Mouse (Mus musculus): ENCODE measurements around the gene Zfp511. TPM values are rescaled to one million over a fixed set of nuclear protein-coding genes. Genes with fewer than 3 reads are reported as not detected.
A peak's percentile ranks its signal among the peaks of the same experiment; 100 is the strongest.

Gene Zfp511
- polyA plus RNA-seq, 1 experiment from 2014 or later: 57.2 TPM

GRCm38 (mm10) chr7:140054124-140054523 is 17.9 kb downstream of the Zfp511 start:
- no peak overlapping the region for H3K27ac ChIP-seq (replicated peaks)
- H3K36me3 ChIP-seq: no peaks in the 10 kb centered on the region
- WGBS: 80% methylated on average over 4 of the region's 4 CpGs
- no peaks in the 10 kb centered on the region for H3K9me3 ChIP-seq (replicated peaks)
- ATAC-seq (ENCODE audit: low FRiP score): no peak
- H3K4me3 ChIP-seq (replicated peaks): no peak overlapping the region
- peaks cover 27% of the 10 kb centered on the region for H3K4me1 ChIP-seq
- no peak overlapping the region for H3K4me2 ChIP-seq
- peaks cover 29% of the 10 kb centered on the region for H3K27me3 ChIP-seq (replicated peaks)
- H3K9ac ChIP-seq (replicated peaks): no peak overlapping the region

- ATAC-seq (ENCODE audit: low FRiP score): peak; percentile 65
- no peaks in the 10 kb centered on the region for H3K9me3 ChIP-seq (replicated peaks)
- peak overlapping the region; percentile 80 for H3K4me2 ChIP-seq
- WGBS: 2% methylated on average over 51 of the region's 53 CpGs
- 0 out of 2 replicates have a peak, but pooled peaks cover 5% of the 10 kb centered on the region for H3K27me3 ChIP-seq (replicated peaks)
- no peaks in the 10 kb centered on the region for H3K36me3 ChIP-seq
- H3K4me3 ChIP-seq (replicated peaks): peak overlapping the region; percentile 49
- peak overlapping the region; percentile 71 for H3K9ac ChIP-seq (replicated peaks)
- peaks cover 45% of the 10 kb centered on the region for H3K4me1 ChIP-seq
- H3K27ac ChIP-seq (replicated peaks): peak overlapping the region; percentile 82
These were observed 21.5 kb downstream of the Zfp511 start for GRCm38 (mm10) chr7:140057413-140058407.

GRCm38 (mm10) chr7:140058528-140058927 is 22.3 kb downstream of the Zfp511 start:
- 0 out of 2 replicates have a peak, but pooled peaks cover 5% of the 10 kb centered on the region for H3K27me3 ChIP-seq (replicated peaks)
- 6% methylated on average over 7 of the region's 7 CpGs for WGBS
- no peaks in the 10 kb centered on the region for H3K36me3 ChIP-seq
- H3K4me1 ChIP-seq: peaks cover 45% of the 10 kb centered on the region
- H3K4me2 ChIP-seq: peak overlapping the region; percentile 80
- H3K4me3 ChIP-seq (replicated peaks): peak overlapping the region; percentile 49
- H3K9me3 ChIP-seq (replicated peaks): no peaks in the 10 kb centered on the region
- 0 out of 2 replicates have a peak, but pooled peaks have one; percentile 1 for ATAC-seq (ENCODE audit: low FRiP score)
- peak overlapping the region; percentile 71 for H3K9ac ChIP-seq (replicated peaks)
- H3K27ac ChIP-seq (replicated peaks): peak overlapping the region; percentile 82

- Histone ChIP-seq H3K4me2 (no peak overlapping the region), H3K4me1 (peaks cover 45% of the 10 kb centered on the region), H3K36me3 (no peaks in the 10 kb centered on the region), H3K27me3 (replicated peaks) (peaks cover 11% of the 10 kb centered on the region; the same call in 1 of the 2 replicates), H3K27ac (replicated peaks) (no peak overlapping the region), H3K4me3 (replicated peaks) (no peak overlapping the region), H3K9ac (replicated peaks) (no peak overlapping the region), H3K9me3 (replicated peaks) (no peaks in the 10 kb centered on the region)
- no peak for ATAC-seq (ENCODE audit: low FRiP score)
- WGBS: 30% methylated on average over 4 of the region's 4 CpGs
These were observed 23.4 kb downstream of the Zfp511 start for GRCm38 (mm10) chr7:140059601-140060000.

- WGBS: 1% methylated on average over 47 of the region's 47 CpGs
- peak overlapping the region; percentile 45 for H3K27ac ChIP-seq (replicated peaks)
- peak overlapping the region; percentile 88 for H3K4me2 ChIP-seq
- H3K4me3 ChIP-seq (replicated peaks): peak overlapping the region; percentile 39
- peak; percentile 28 for ATAC-seq (ENCODE audit: low FRiP score)
- peaks cover 11% of the 10 kb centered on the region; the same call in 1 of the 2 replicates for H3K27me3 ChIP-seq (replicated peaks)
- H3K9ac ChIP-seq (replicated peaks): peak overlapping the region; percentile 51
- no peaks in the 10 kb centered on the region for H3K9me3 ChIP-seq (replicated peaks)
- peaks cover 45% of the 10 kb centered on the region for H3K4me1 ChIP-seq
- no peaks in the 10 kb centered on the region for H3K36me3 ChIP-seq
These were observed 25.0 kb downstream of the Zfp511 start for GRCm38 (mm10) chr7:140060936-140061831.

- Histone ChIP-seq H3K9me3 (replicated peaks) (no peaks in the 10 kb centered on the region), H3K27me3 (replicated peaks) (peaks cover 11% of the 10 kb centered on the region; the same call in 1 of the 2 replicates), H3K27ac (replicated peaks) (peak overlapping the region; percentile 45; the same call in 1 of the 2 replicates), H3K9ac (replicated peaks) (peak overlapping the region; percentile 51), H3K36me3 (no peaks in the 10 kb centered on the region), H3K4me2 (peak overlapping the region; percentile 88), H3K4me1 (peaks cover 45% of the 10 kb centered on the region), H3K4me3 (replicated peaks) (peak overlapping the region; percentile 39)
- WGBS: 1% methylated on average over 6 of the region's 6 CpGs
- no peak for ATAC-seq (ENCODE audit: low FRiP score)
These were observed 25.6 kb downstream of the Zfp511 start for GRCm38 (mm10) chr7:140061832-140062130.

GRCm38 (mm10) chr7:140062307-140062706 is 26.1 kb downstream of the Zfp511 start:
- no peaks in the 10 kb centered on the region for H3K9me3 ChIP-seq (replicated peaks)
- H3K4me1 ChIP-seq: peaks cover 42% of the 10 kb centered on the region
- H3K4me3 ChIP-seq (replicated peaks): no peak overlapping the region
- no peak overlapping the region for H3K27ac ChIP-seq (replicated peaks)
- no peak overlapping the region for H3K4me2 ChIP-seq
- H3K27me3 ChIP-seq (replicated peaks): peaks cover 11% of the 10 kb centered on the region; the same call in 1 of the 2 replicates
- H3K9ac ChIP-seq (replicated peaks): no peak overlapping the region
- WGBS: 5% methylated on average over 11 of the region's 11 CpGs
- no peak for ATAC-seq (ENCODE audit: low FRiP score)
- H3K36me3 ChIP-seq: no peaks in the 10 kb centered on the region

- Histone ChIP-seq H3K9me3 (replicated peaks) (no peaks in the 10 kb centered on the region), H3K4me2 (no peak overlapping the region), H3K4me1 (peaks cover 35% of the 10 kb centered on the region), H3K9ac (replicated peaks) (no peak overlapping the region), H3K4me3 (replicated peaks) (no peak overlapping the region), H3K27me3 (replicated peaks) (peaks cover 11% of the 10 kb centered on the region; the same call in 1 of the 2 replicates), H3K36me3 (no peaks in the 10 kb centered on the region), H3K27ac (replicated peaks) (no peak overlapping the region)
- WGBS: 21% methylated on average over 7 of the region's 7 CpGs
- no peak for ATAC-seq (ENCODE audit: low FRiP score)
These were observed 26.9 kb downstream of the Zfp511 start for GRCm38 (mm10) chr7:140063092-140063491.

- Histone ChIP-seq H3K27ac (replicated peaks) (no peak overlapping the region), H3K27me3 (replicated peaks) (peaks cover 14% of the 10 kb centered on the region; the same call in 1 of the 2 replicates), H3K4me1 (no peaks in the 10 kb centered on the region), H3K36me3 (peaks cover 34% of the 10 kb centered on the region), H3K4me2 (no peak overlapping the region), H3K9me3 (replicated peaks) (no peaks in the 10 kb centered on the region), H3K9ac (replicated peaks) (no peak overlapping the region), H3K4me3 (replicated peaks) (no peak overlapping the region)
- no peak for ATAC-seq (ENCODE audit: low FRiP score)
- 75% methylated on average over 6 of the region's 6 CpGs for WGBS
These were observed 31.2 kb downstream of the Zfp511 start for GRCm38 (mm10) chr7:140067397-140067796.

GRCm38 (mm10) chr7:140070042-140070711 is 34.0 kb downstream of the Zfp511 start:
- ATAC-seq (ENCODE audit: low FRiP score): no peak
- H3K4me1 ChIP-seq: no peaks in the 10 kb centered on the region
- H3K27ac ChIP-seq (replicated peaks): no peak overlapping the region
- H3K36me3 ChIP-seq: peaks cover 50% of the 10 kb centered on the region
- peaks cover 17% of the 10 kb centered on the region; the same call in 1 of the 2 replicates for H3K27me3 ChIP-seq (replicated peaks)
- H3K9me3 ChIP-seq (replicated peaks): no peaks in the 10 kb centered on the region
- peak overlapping the region; percentile 23; the same call in 1 of the 2 replicates for H3K9ac ChIP-seq (replicated peaks)
- 39% methylated on average over 38 of the region's 39 CpGs for WGBS
- peak overlapping the region; percentile 12; the same call in 1 of the 2 replicates for H3K4me3 ChIP-seq (replicated peaks)
- peak overlapping the region; percentile 42 for H3K4me2 ChIP-seq

GRCm38 (mm10) chr7:140077698-140078097 is 41.5 kb downstream of the Zfp511 start:
- peaks cover 10% of the 10 kb centered on the region; the same call in 1 of the 2 replicates for H3K27me3 ChIP-seq (replicated peaks)
- H3K4me1 ChIP-seq: peaks cover 26% of the 10 kb centered on the region
- no peaks in the 10 kb centered on the region for H3K9me3 ChIP-seq (replicated peaks)
- peaks cover 18% of the 10 kb centered on the region for H3K36me3 ChIP-seq
- no peak overlapping the region for H3K4me2 ChIP-seq
- H3K9ac ChIP-seq (replicated peaks): no peak overlapping the region
- 81% methylated on average over 6 of the region's 6 CpGs for WGBS
- H3K27ac ChIP-seq (replicated peaks): no peak overlapping the region
- H3K4me3 ChIP-seq (replicated peaks): no peak overlapping the region
- no peak for ATAC-seq (ENCODE audit: low FRiP score)
